Mouse (Mus musculus): ENCODE data around the gene Scube1.

Gene Scube1

GRCm38 (mm10) chr15:83709889-83710774 is 14.7 kb downstream of the Scube1 start:
- no peak for DNase-seq

- no peak for DNase-seq
Measured at GRCm38 (mm10) chr15:83706528-83707199, 18.2 kb downstream of the Scube1 start.

- DNase-seq, result no peak
Measured at GRCm38 (mm10) chr15:83700593-83700923, 24.3 kb downstream of the Scube1 start.

GRCm38 (mm10) chr15:83699834-83700592 is 24.8 kb downstream of the Scube1 start:
- DNase-seq, result no peak

- no peak for DNase-seq
Measured at GRCm38 (mm10) chr15:83699132-83699833, 25.5 kb downstream of the Scube1 start.

- DNase-seq, result no peak
Measured at GRCm38 (mm10) chr15:83696681-83697381, 28.0 kb downstream of the Scube1 start.

- DNase-seq, result no peak
Measured at GRCm38 (mm10) chr15:83695159-83695558, 29.7 kb downstream of the Scube1 start.

GRCm38 (mm10) chr15:83691901-83692361 is 32.9 kb downstream of the Scube1 start:
- DNase-seq, result no peak

GRCm38 (mm10) chr15:83689946-83690345 is 34.9 kb downstream of the Scube1 start:
- no peak for DNase-seq

- no peak for DNase-seq
Measured at GRCm38 (mm10) chr15:83686601-83687000, 38.2 kb downstream of the Scube1 start.

GRCm38 (mm10) chr15:83685950-83686349 is 38.9 kb downstream of the Scube1 start:
- no peak for DNase-seq

GRCm38 (mm10) chr15:83683051-83683561 is 41.7 kb downstream of the Scube1 start:
- DNase-seq, result no peak

- no peak for DNase-seq
Measured at GRCm38 (mm10) chr15:83680300-83680699, 44.5 kb downstream of the Scube1 start.

- no peak for DNase-seq
Measured at GRCm38 (mm10) chr15:83679729-83680128, 45.1 kb downstream of the Scube1 start.

GRCm38 (mm10) chr15:83678606-83679005 is 46.2 kb downstream of the Scube1 start:
- no peak for DNase-seq

- no peak for DNase-seq
Measured at GRCm38 (mm10) chr15:83678089-83678488, 46.7 kb downstream of the Scube1 start.

GRCm38 (mm10) chr15:83677098-83677497 is 47.7 kb downstream of the Scube1 start:
- DNase-seq, result no peak

- DNase-seq, result no peak
Measured at GRCm38 (mm10) chr15:83676286-83676685, 48.5 kb downstream of the Scube1 start.

- DNase-seq, result no peak
Measured at GRCm38 (mm10) chr15:83673621-83674020, 51.2 kb downstream of the Scube1 start.

- DNase-seq, result no peak
Measured at GRCm38 (mm10) chr15:83667501-83667900, 57.3 kb downstream of the Scube1 start.

- DNase-seq, result no peak
Measured at GRCm38 (mm10) chr15:83666418-83666817, 58.4 kb downstream of the Scube1 start.

GRCm38 (mm10) chr15:83665993-83666392 is 58.8 kb downstream of the Scube1 start:
- no peak for DNase-seq

All from cerebellum, adult 9-10 months (tissue).